Mouse (Mus musculus) kidney, postnatal 0 days (tissue): Measurements from ENCODE around the gene Cby3. TPM values are rescaled to one million over a fixed set of nuclear protein-coding genes. Genes with fewer than 3 reads are reported as not detected.

Experiments used
- ATAC-seq: fragments of 200-750 bp; cut with Nextera tagmentation; replicated peaks from 2 replicates; pipeline ENCODE4 v1.8.0; 2017; ENCODE audit warnings: low read depth, moderate number of reproducible peaks, moderate TSS enrichment, moderate library complexity; ENCODE audit not compliant: low FRiP score
- DNase-seq: peaks from one replicate; pipeline ENCODE4 v3.0.0-alpha.2; 2016; ENCODE audit warnings: low spot score
- H3K27ac ChIP-seq: fragments of 300-500 bp; sonication (generic); 2 replicates; pipeline ENCODE4 v1.5.1; 2014; ENCODE audit warnings: mild to moderate bottlenecking
- H3K27me3 ChIP-seq: fragments of 300-500 bp; sonication (generic); 2 replicates; pipeline ENCODE4 v1.6.1; 2014; ENCODE audit warnings: low read length, mixed read lengths; ENCODE audit not compliant: insufficient read depth
- H3K36me3 ChIP-seq: fragments of 300-500 bp; sonication (generic); 2 replicates; pipeline ENCODE4 v1.6.1; 2014; ENCODE audit warnings: low read length, mixed read lengths; ENCODE audit not compliant: insufficient read depth
- H3K4me1 ChIP-seq: fragments of 300-500 bp; sonication (generic); replicated peaks from 2 replicates; pipeline ENCODE4 v1.6.1; 2014; ENCODE audit warnings: antibody characterized with exemption, low read length, mixed read lengths; ENCODE audit not compliant: insufficient read depth
- H3K4me2 ChIP-seq: fragments of 300-500 bp; sonication (generic); 2 replicates; pipeline ENCODE4 v1.6.1; 2014; ENCODE audit warnings: mild to moderate bottlenecking, low read length, moderate library complexity, mixed read lengths
- H3K4me3 ChIP-seq: fragments of 300-500 bp; sonication (generic); replicated peaks from 2 replicates; pipeline ENCODE4 v1.5.1; 2014; ENCODE audit warnings: low read depth, low read length
- H3K9ac ChIP-seq: fragments of 300-500 bp; sonication (generic); 2 replicates; pipeline ENCODE4 v1.6.1; 2014; ENCODE audit warnings: low read depth, low read length
- H3K9me3 ChIP-seq: fragments of 300-500 bp; sonication (generic); replicated peaks from 2 replicates; pipeline ENCODE4 v1.6.1; 2016; ENCODE audit warnings: low read length, inconsistent platforms, mixed read lengths
- CTCF ChIP-seq: IDR thresholded peaks from 2 replicates; pipeline ENCODE4 v1.5.1; 2016; ENCODE audit warnings: antibody characterized with exemption, low read depth, mild to moderate bottlenecking, moderate library complexity
- WGBS: fragments of 180-500 bp; shearing (Covaris S2); extraction: QIAGEN DNeasy Blood & Tissue Kit; methylation state at CpG from one replicate; pipeline ENCODE4 v1.1.7; 2014; 5-methylcytosine and 5-hydroxymethylcytosine counted together
- polyA plus RNA-seq: library from polyadenylated mRNA; unstranded; fragments of >200 nt; fragmentation: Nextera tagmentation; extraction: Ambion mirVana; gene quantifications from 2 replicates; pipeline ENCODE4 v1.2.1, GENCODE M21; 2015

Gene Cby3
- polyA plus RNA-seq, 1 experiment from 2014 or later, result 1.4 TPM

- Histone ChIP-seq H3K27me3 (no peaks in the 10 kb centered on the region), H3K4me1 (0 out of 2 replicates have a peak, but pooled peaks cover 7% of the 10 kb centered on the region), H3K9me3 (no peaks in the 10 kb centered on the region), H3K4me3 (no peak overlapping the region), H3K27ac (no peak overlapping the region), H3K36me3 (peaks cover under 1% of the 10 kb centered on the region; the same call in 1 of the 2 replicates), H3K9ac (no peak overlapping the region), H3K4me2 (no peak overlapping the region)
- 92% methylated on average over 13 of the region's 13 CpGs for WGBS
- TF ChIP-seq CTCF, result no peak
- ATAC-seq (no peak), DNase-seq (no peak)
These were observed 20.2 kb downstream of the Cby3 start for GRCm38 (mm10) chr11:50374286-50375015.

DNA sequence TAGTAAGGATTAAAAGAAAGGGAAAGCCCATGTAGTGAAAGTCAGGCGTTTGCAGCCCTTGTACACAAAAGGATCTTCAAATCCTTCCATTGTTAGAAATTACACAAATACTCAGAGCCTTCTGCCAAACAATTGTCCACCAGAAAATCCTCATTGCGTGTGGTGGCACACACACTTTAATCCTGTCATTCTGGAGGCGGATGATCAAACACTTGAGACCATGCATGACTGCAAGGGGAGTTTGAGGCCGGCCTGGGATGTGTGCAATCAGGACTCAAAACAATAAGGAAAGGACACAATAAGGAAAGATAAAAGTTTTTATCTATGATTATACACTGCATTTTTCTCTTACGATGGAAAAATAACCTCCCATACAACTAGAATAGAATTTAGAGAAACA is 21.2 kb downstream of the Cby3 start:
- TF ChIP-seq CTCF, result no peak
- WGBS, result 88% methylated on average over 5 of the region's 5 CpGs
- Histone ChIP-seq H3K9me3 (no peaks in the 10 kb centered on the region), H3K27me3 (no peaks in the 10 kb centered on the region), H3K4me3 (no peak overlapping the region), H3K27ac (no peak overlapping the region), H3K4me2 (no peak overlapping the region), H3K4me1 (0 out of 2 replicates have a peak, but pooled peaks cover 7% of the 10 kb centered on the region), H3K9ac (no peak overlapping the region), H3K36me3 (peaks cover 4% of the 10 kb centered on the region; the same call in 1 of the 2 replicates)
- DNase-seq, result no peak
- no peak for ATAC-seq

DNA sequence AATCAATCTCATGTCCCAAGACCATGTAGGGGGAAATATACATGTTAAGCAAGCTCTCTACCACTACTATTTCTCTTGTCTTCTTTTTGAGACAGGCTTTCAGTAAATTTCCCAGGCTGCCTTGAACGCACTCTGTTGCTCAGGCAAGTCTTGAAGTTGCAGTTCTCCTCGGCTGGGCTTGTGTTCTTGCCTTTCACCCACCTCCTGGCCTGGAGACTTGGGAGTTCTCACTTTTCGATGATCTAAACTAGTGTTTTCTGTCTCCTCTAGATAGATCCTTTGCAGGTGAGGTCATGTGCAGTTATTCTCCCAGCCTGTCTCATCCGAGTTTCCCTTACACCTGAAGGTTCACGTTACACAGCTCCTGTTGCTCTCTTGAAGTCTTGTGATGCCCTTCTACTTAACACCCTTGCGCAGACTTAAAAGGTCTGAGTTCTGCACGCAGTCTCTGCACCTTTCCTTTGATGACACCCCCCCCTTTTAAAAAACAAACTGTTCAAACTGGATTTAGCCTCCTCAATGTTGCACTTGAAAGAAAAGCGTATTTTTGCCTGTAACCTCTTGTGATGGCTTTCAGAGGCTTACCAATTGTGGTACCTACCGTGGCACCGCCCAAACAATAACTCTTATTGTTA is 22.0 kb downstream of the Cby3 start:
- H3K4me1 ChIP-seq, result 0 out of 2 replicates have a peak, but pooled peaks cover 7% of the 10 kb centered on the region
- H3K9ac ChIP-seq, result peak overlapping the region; percentile 79
- ATAC-seq, result no peak
- H3K27ac ChIP-seq, result peak overlapping the region; percentile 100
- no peaks in the 10 kb centered on the region for H3K27me3 ChIP-seq
- H3K9me3 ChIP-seq, result no peaks in the 10 kb centered on the region
- H3K4me2 ChIP-seq, result peak overlapping the region; percentile 95
- H3K4me3 ChIP-seq, result peak overlapping the region; percentile 100
- no peak for DNase-seq
- TF ChIP-seq CTCF, result no peak
- 23% methylated on average over 10 of the region's 10 CpGs for WGBS
- peaks cover 4% of the 10 kb centered on the region; the same call in 1 of the 2 replicates for H3K36me3 ChIP-seq

DNA sequence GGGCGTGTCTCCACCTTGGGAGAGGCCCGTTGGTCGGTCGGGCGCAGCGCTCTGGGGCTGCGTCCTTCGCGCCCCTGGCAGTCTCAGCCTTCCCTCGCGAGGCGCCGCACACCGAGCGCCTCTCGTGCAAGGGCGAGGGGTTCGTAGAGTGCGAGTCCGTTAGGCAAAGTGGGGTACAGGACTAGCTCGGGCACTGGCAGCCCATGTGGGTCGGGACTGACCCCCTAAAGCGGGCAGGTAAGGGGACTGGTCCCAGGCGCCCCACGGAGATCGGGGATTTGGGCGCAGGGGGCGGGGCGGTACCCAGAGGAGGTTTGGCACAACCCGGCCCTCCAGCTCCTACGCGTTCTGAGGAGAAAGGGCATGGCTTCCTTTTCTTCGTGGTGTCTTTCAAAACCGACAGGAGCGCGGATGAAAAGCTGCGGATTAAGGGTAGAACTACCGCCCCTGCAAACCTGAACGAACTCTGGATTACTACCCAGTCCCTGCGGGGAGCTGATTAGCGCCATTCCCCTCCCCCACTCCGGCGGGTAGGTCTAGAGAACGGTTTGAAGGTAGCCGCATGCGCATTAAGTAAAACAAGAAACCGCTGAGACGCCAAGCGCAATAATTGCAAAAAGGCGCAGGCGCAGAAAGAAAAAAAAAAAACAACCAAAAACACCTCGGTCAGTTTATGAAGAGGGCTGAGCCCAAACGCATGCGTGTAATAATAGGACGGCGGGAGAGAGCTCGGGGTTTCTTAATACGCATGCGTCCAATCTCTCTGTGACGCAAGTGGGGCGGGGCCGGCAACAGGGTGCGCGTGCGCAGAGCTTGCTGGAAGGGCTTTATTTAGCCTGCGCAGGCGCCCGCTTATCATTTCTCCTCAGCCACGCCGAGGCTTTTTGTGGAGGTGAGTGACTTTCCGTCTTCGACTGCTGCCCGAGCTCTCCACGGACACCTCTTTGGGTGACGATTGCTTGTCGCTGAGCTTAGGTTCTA is 22.9 kb downstream of the Cby3 start, which contains the start of gene Hnrnph1:
Gene Hnrnph1, plus strand, starts transcription at position 80 of the 981 bp plus-strand sequence.
- Histone ChIP-seq H3K4me3 (peak within 1 kb of the TSS; percentile 100), H3K9me3 (no peaks in the 10 kb centered on the region), H3K27me3 (no peaks in the 10 kb centered on the region), H3K4me1 (0 out of 2 replicates have a peak, but pooled peaks cover 7% of the 10 kb centered on the region), H3K4me2 (peak within 1 kb of the TSS; percentile 95), H3K27ac (peak within 1 kb of the TSS; percentile 100), H3K36me3 (peaks cover 7% of the 10 kb centered on the region), H3K9ac (peak within 1 kb of the TSS; percentile 99)
- WGBS, result under 1% methylated on average over 76 of the region's 76 CpGs
- peak; percentile 89 for ATAC-seq
- peak; percentile 100 for DNase-seq
- no peak for TF ChIP-seq CTCF

GRCm38 (mm10) chr11:50377892-50378684 is 23.8 kb downstream of the Cby3 start:
- Histone ChIP-seq H3K4me1 (0 out of 2 replicates have a peak, but pooled peaks cover 7% of the 10 kb centered on the region), H3K9ac (peak overlapping the region; percentile 99), H3K27me3 (no peaks in the 10 kb centered on the region), H3K4me3 (peak overlapping the region; percentile 100), H3K4me2 (peak overlapping the region; percentile 72), H3K9me3 (no peaks in the 10 kb centered on the region), H3K27ac (peak overlapping the region; percentile 100), H3K36me3 (peaks cover 14% of the 10 kb centered on the region)
- DNase-seq (peak; percentile 89), ATAC-seq (peak; percentile 66)
- under 1% methylated on average over 69 of the region's 71 CpGs for WGBS
- peak; percentile 62 for TF ChIP-seq CTCF
